Mouse (Mus musculus): ENCODE measurements at regions not wholly inside any gene's neighbourhood (a gene's known extent, or its start where the extent isn't known, plus 50 kb on each side); places are given as distances from the start of the nearest gene placed in this dataset.
"Not testable (repeated sequence)": the region's sequence is repeated elsewhere in the genome, so short reads cannot be mapped to it uniquely, and the experiment has no call there.

DNA sequence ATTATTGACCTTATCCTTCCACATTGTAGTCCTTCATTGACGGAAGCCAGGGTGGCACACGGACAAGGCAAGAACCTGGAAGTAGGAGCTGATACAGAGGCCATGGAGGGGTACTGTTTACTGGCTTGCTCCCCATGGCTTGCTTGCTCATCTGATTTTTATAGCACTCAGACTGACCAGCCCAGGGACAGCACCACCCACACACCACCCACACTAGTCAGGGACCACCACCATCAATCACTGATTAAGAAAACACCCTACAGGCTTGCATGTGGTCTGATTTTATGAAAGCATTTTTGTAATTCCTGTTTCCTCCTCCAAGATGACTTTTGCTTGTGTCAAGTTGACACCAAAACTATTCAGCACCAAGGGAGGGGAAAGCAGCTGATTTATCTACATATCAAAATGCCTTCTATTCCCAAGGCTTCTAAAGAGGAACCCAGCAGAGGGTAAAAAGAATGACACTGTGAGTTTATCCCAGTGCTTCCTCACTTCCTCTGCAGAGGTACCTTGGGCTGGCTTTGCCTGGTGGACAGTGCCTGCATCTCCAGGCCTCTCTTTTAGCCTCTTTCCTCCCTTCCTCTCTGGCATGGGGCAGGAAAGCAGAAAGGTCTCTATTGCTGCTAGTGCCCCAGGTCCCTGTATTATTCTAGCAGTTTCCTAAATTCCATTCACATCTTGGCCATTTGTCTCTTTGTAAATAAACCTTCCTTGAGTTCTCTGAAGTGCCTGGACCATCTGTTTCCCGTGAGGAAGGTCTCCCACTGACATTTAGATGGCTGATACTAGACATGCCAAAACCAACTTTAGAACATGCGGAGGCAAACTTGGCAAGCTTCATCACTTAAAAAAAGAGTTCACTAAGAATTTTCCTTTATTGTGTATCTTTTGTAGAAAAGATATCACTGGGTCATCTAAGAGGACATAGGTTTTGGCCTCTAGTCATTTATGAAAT, 507.6 kb downstream of the Gja1 start:
- H3K4me3 ChIP-seq (ENCODE audit: low read depth, low read length), result no peak overlapping the region
- no peaks in the 10 kb centered on the region for H3K4me1 ChIP-seq (ENCODE audit: control insufficient read depth, insufficient read depth, low read length)
- no peaks in the 10 kb centered on the region for H3K27me3 ChIP-seq (ENCODE audit: control insufficient read depth, insufficient read depth, low read length, poor library complexity, severe bottlenecking)
- H3K27ac ChIP-seq (ENCODE audit: insufficient read depth, low read length), result no peak overlapping the region
- H3K9ac ChIP-seq (ENCODE audit: low read depth, poor library complexity, severe bottlenecking), result no peak overlapping the region
- TF ChIP-seq CTCF (IDR thresholded peaks at IDR 0.05; ENCODE audit: low read depth, low read length) (no peak), POLR2A (IDR thresholded peaks at IDR 0.05; ENCODE audit: insufficient read depth, low read length) (no peak)
- no peaks in the 10 kb centered on the region for H3K36me3 ChIP-seq (ENCODE audit: control insufficient read depth, insufficient read depth, low read length, poor library complexity, severe bottlenecking)
- H3K9me3 ChIP-seq (replicated peaks; ENCODE audit: control insufficient read depth, insufficient read depth, low read length, poor library complexity, severe bottlenecking), result no peaks in the 10 kb centered on the region

GRCm38 (mm10) chr10:56891530-56891929, 514.4 kb downstream of the Gja1 start:
- H3K9me3 ChIP-seq (replicated peaks; ENCODE audit: control insufficient read depth, insufficient read depth, low read length, poor library complexity, severe bottlenecking); H3K4me3 ChIP-seq (ENCODE audit: low read depth, low read length); H3K27me3 ChIP-seq (ENCODE audit: control insufficient read depth, insufficient read depth, low read length, poor library complexity, severe bottlenecking): not testable (repeated sequence)

GRCm38 (mm10) chr10:56892666-56893209, 515.6 kb downstream of the Gja1 start:
- no peak for TF ChIP-seq EP300 (IDR thresholded peaks at IDR 0.05; ENCODE audit: insufficient read depth, low read depth, low read length)
- no peak for TF ChIP-seq CTCF (IDR thresholded peaks at IDR 0.05; ENCODE audit: low read depth, low read length)
- TF ChIP-seq POLR2A (IDR thresholded peaks at IDR 0.05; ENCODE audit: insufficient read depth, low read length), result no peak
- Histone ChIP-seq H3K27ac (ENCODE audit: insufficient read depth, low read length) (no peak overlapping the region), H3K36me3 (ENCODE audit: control insufficient read depth, insufficient read depth, low read length, poor library complexity, severe bottlenecking) (no peaks in the 10 kb centered on the region), H3K9me3 (replicated peaks; ENCODE audit: control insufficient read depth, insufficient read depth, low read length, poor library complexity, severe bottlenecking) (no peaks in the 10 kb centered on the region), H3K4me1 (ENCODE audit: control insufficient read depth, insufficient read depth, low read length) (no peaks in the 10 kb centered on the region), H3K27me3 (ENCODE audit: control insufficient read depth, insufficient read depth, low read length, poor library complexity, severe bottlenecking) (no peaks in the 10 kb centered on the region), H3K9ac (ENCODE audit: low read depth, poor library complexity, severe bottlenecking) (no peak overlapping the region), H3K4me3 (ENCODE audit: low read depth, low read length) (no peak overlapping the region)

More at GRCm38 (mm10) chr10:56891530-56891929, 514.4 kb downstream of the Gja1 start:
- H3K36me3 ChIP-seq (ENCODE audit: control insufficient read depth, insufficient read depth, low read length, poor library complexity, severe bottlenecking); H3K9ac ChIP-seq (ENCODE audit: low read depth, poor library complexity, severe bottlenecking); H3K27ac ChIP-seq (ENCODE audit: insufficient read depth, low read length); H3K4me1 ChIP-seq (ENCODE audit: control insufficient read depth, insufficient read depth, low read length): not testable (repeated sequence)

- Histone ChIP-seq H3K27ac (ENCODE audit: insufficient read depth, low read length) (no peak overlapping the region), H3K4me3 (ENCODE audit: low read depth, low read length) (no peak overlapping the region), H3K27me3 (ENCODE audit: control insufficient read depth, insufficient read depth, low read length, poor library complexity, severe bottlenecking) (no peaks in the 10 kb centered on the region), H3K36me3 (ENCODE audit: control insufficient read depth, insufficient read depth, low read length, poor library complexity, severe bottlenecking) (no peaks in the 10 kb centered on the region), H3K9ac (ENCODE audit: low read depth, poor library complexity, severe bottlenecking) (no peak overlapping the region), H3K4me1 (ENCODE audit: control insufficient read depth, insufficient read depth, low read length) (no peaks in the 10 kb centered on the region), H3K9me3 (replicated peaks; ENCODE audit: control insufficient read depth, insufficient read depth, low read length, poor library complexity, severe bottlenecking) (no peaks in the 10 kb centered on the region)
- TF ChIP-seq EP300 (IDR thresholded peaks at IDR 0.05; ENCODE audit: insufficient read depth, low read depth, low read length) (no peak), CTCF (IDR thresholded peaks at IDR 0.05; ENCODE audit: low read depth, low read length) (no peak), POLR2A (IDR thresholded peaks at IDR 0.05; ENCODE audit: insufficient read depth, low read length) (no peak)
Measured at GRCm38 (mm10) chr10:56893210-56893705, 516.1 kb downstream of the Gja1 start.

DNA sequence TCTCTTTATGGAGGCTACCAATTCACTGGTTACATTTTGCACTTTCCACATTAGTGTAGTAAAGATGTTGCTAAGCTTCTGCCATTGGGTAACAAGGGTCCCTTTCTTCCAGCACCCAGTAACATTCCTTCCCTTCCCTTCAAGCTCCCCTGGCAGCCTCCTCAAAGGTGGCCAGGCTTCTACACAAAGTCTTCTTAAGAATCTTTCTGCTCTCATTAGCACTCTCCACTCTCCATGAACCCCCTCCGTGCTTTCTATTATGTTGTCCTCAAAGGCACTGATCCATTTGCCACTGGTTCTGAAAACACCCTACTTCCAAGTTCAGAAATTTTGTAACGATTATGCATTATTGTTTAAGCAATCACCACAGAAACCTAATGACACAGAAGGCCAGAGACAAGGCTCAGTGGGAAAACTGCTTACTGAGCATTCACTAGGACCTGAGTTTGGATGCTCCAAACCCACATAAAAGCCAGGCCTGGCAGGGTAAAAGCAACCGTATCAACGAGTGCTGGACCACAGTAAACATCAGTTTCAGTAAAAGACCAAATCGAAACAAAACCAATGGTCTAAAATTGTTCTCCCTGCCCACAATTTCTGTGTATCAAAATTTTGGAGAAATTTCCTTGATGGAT, 522.6 kb downstream of the Gja1 start:
- H3K36me3 ChIP-seq (ENCODE audit: control insufficient read depth, insufficient read depth, low read length, poor library complexity, severe bottlenecking), result no peaks in the 10 kb centered on the region
- no peaks in the 10 kb centered on the region for H3K4me1 ChIP-seq (ENCODE audit: control insufficient read depth, insufficient read depth, low read length)
- H3K9ac ChIP-seq (ENCODE audit: low read depth, poor library complexity, severe bottlenecking), result no peak overlapping the region
- TF ChIP-seq CTCF (IDR thresholded peaks at IDR 0.05; ENCODE audit: low read depth, low read length) (no peak), EP300 (IDR thresholded peaks at IDR 0.05; ENCODE audit: insufficient read depth, low read depth, low read length) (no peak), POLR2A (IDR thresholded peaks at IDR 0.05; ENCODE audit: insufficient read depth, low read length) (no peak)
- H3K27me3 ChIP-seq (ENCODE audit: control insufficient read depth, insufficient read depth, low read length, poor library complexity, severe bottlenecking), result no peaks in the 10 kb centered on the region
- no peak overlapping the region for H3K4me3 ChIP-seq (ENCODE audit: low read depth, low read length)
- H3K27ac ChIP-seq (ENCODE audit: insufficient read depth, low read length), result no peak overlapping the region
- H3K9me3 ChIP-seq (replicated peaks; ENCODE audit: control insufficient read depth, insufficient read depth, low read length, poor library complexity, severe bottlenecking), result no peaks in the 10 kb centered on the region

DNA sequence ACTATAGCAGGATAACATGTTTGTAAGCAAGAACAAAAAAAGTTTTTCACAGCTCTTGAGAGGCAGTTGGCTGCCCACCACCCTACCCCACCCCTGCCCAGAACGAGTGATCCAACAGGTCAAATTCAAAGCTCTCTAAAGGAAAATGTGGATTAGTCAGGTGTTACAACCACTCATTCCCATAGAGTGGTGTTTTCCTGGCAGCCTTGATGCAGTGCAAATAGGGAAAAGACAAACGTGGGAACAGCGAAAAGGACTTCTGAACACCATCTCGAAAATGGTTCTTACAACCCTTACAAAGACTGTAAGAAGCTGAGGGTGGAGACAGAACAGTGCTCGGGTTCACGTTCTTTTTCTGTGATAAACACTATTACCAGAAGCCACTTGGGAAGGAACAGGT, 523.8 kb downstream of the Gja1 start:
- Histone ChIP-seq H3K4me3 (ENCODE audit: low read depth, low read length) (no peak overlapping the region), H3K27me3 (ENCODE audit: control insufficient read depth, insufficient read depth, low read length, poor library complexity, severe bottlenecking) (no peaks in the 10 kb centered on the region), H3K9ac (ENCODE audit: low read depth, poor library complexity, severe bottlenecking) (no peak overlapping the region), H3K36me3 (ENCODE audit: control insufficient read depth, insufficient read depth, low read length, poor library complexity, severe bottlenecking) (no peaks in the 10 kb centered on the region), H3K27ac (ENCODE audit: insufficient read depth, low read length) (no peak overlapping the region), H3K9me3 (replicated peaks; ENCODE audit: control insufficient read depth, insufficient read depth, low read length, poor library complexity, severe bottlenecking) (no peaks in the 10 kb centered on the region), H3K4me1 (ENCODE audit: control insufficient read depth, insufficient read depth, low read length) (no peaks in the 10 kb centered on the region)
- TF ChIP-seq CTCF (IDR thresholded peaks at IDR 0.05; ENCODE audit: low read depth, low read length) (no peak), EP300 (IDR thresholded peaks at IDR 0.05; ENCODE audit: insufficient read depth, low read depth, low read length) (no peak), POLR2A (IDR thresholded peaks at IDR 0.05; ENCODE audit: insufficient read depth, low read length) (no peak)

Measured in ES-Bruce4 (cell line).